Mouse (Mus musculus) hindbrain, embryonic 12.5 days (tissue): ENCODE measurements around the gene S100a5. TPM values are rescaled to one million over a fixed set of nuclear protein-coding genes. Genes with fewer than 3 reads are reported as not detected.

Source experiments
- ATAC-seq: fragments of 200-750 bp; cut with Nextera tagmentation; 2 replicates; pipeline ENCODE4 v1.8.0; 2017; ENCODE audit warnings: moderate TSS enrichment; ENCODE audit not compliant: low FRiP score
- H3K27ac ChIP-seq: fragments of 300-500 bp; sonication (generic); 2 replicates; pipeline ENCODE4 v1.5.1; 2016; ENCODE audit warnings: mild to moderate bottlenecking
- H3K27me3 ChIP-seq: fragments of 300-500 bp; sonication (generic); 2 replicates; pipeline ENCODE4 v1.6.1; 2016; ENCODE audit warnings: mild to moderate bottlenecking
- H3K36me3 ChIP-seq: fragments of 300-500 bp; sonication (generic); 2 replicates; pipeline ENCODE4 v1.6.1; 2016; ENCODE audit warnings: mild to moderate bottlenecking
- H3K4me1 ChIP-seq: fragments of 300-500 bp; sonication (generic); 2 replicates; pipeline ENCODE4 v1.6.1; 2016
- H3K4me2 ChIP-seq: fragments of 300-500 bp; sonication (generic); replicated peaks from 2 replicates; pipeline ENCODE4 v1.6.1; 2016; ENCODE audit warnings: mild to moderate bottlenecking
- H3K4me3 ChIP-seq: fragments of 300-500 bp; sonication (generic); 2 replicates; pipeline ENCODE4 v1.5.1; 2016; ENCODE audit warnings: mild to moderate bottlenecking
- H3K9ac ChIP-seq: fragments of 300-500 bp; sonication (generic); 2 replicates; pipeline ENCODE4 v1.6.1; 2016; ENCODE audit warnings: mild to moderate bottlenecking, moderate library complexity
- H3K9me3 ChIP-seq: fragments of 300-500 bp; sonication (generic); replicated peaks from 2 replicates; pipeline ENCODE4 v1.6.1; 2016; ENCODE audit warnings: mild to moderate bottlenecking
- WGBS: fragments of 180-500 bp; shearing (Covaris S2); methylation state at CpG from one replicate; pipeline ENCODE4 v1.1.7; 2016; 5-methylcytosine and 5-hydroxymethylcytosine counted together
- polyA plus RNA-seq: library from polyadenylated mRNA; unstranded; fragments of >200 nt; fragmentation: Nextera tagmentation; extraction: Ambion mirVana; gene quantifications from 2 replicates; pipeline ENCODE4 v1.2.1, GENCODE M21; 2016

S100a5 gene
- polyA plus RNA-seq, 1 experiment from 2014 or later, result not detected

DNA sequence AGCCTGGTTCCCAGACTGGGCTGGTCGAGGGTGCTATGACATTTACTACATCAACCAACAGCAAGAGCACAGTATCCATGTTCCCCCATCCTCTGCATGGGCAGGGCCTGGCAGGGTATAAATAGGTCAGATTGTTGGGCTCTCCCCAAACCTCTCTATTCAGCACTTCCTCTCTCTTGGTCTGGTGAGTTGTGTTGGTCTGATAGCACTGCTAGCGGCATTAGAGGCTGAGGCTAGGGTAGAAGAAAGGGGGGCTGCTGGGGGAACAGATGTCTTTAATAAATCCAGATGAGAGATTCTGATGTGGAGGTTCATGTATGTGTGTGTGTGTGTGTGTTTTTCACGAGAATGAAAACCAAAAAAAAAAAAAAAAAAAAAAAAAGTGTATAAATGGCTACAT is 4.7 kb upstream of the S100a5 start, which contains the start of gene S100a4:
TSS of gene S100a4 (plus strand) at position 149 of the 400 bp plus-strand sequence.
- no peak within 1 kb of the TSS; the same call in 1 of the 2 replicates for H3K27ac ChIP-seq
- 67% methylated on average over 3 of the region's 3 CpGs for WGBS
- H3K4me1 ChIP-seq, result peaks cover 4% of the 10 kb centered on the region; the same call in 1 of the 2 replicates
- no peaks in the 10 kb centered on the region for H3K27me3 ChIP-seq
- no peak within 1 kb of the TSS for H3K4me3 ChIP-seq
- H3K9me3 ChIP-seq, result no peaks in the 10 kb centered on the region
- no peak within 1 kb of the TSS for H3K4me2 ChIP-seq
- no peaks in the 10 kb centered on the region for H3K36me3 ChIP-seq
- no peak for ATAC-seq
- H3K9ac ChIP-seq, result no peak within 1 kb of the TSS

DNA sequence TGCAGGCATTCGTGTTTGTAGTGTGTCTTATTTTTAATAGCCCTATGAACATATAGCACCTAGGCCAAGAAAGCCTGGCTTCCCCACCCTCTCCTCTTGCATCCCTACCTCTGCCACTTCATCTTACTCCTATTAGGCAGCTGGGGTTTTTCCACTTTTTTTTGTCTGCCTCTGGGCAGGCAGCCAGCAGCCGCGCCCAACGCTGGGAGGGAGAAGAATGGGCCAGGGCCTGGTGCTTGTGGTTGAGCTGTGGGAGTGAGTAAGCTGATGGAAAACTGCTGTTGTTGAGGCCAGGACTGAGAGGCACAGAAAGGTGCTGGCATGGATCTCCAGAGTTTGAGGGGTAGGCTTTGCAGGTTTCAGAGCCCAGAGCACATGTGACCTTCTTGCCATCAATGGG is 3.9 kb upstream of the S100a5 start:
- WGBS, result 58% methylated on average over 4 of the region's 4 CpGs
- Histone ChIP-seq H3K9ac (no peak overlapping the region), H3K27me3 (no peaks in the 10 kb centered on the region), H3K36me3 (no peaks in the 10 kb centered on the region), H3K27ac (no peak overlapping the region; the same call in 1 of the 2 replicates), H3K9me3 (no peaks in the 10 kb centered on the region), H3K4me3 (no peak overlapping the region), H3K4me2 (no peak overlapping the region), H3K4me1 (peaks cover 4% of the 10 kb centered on the region; the same call in 1 of the 2 replicates)
- ATAC-seq, result peak; percentile 61

DNA sequence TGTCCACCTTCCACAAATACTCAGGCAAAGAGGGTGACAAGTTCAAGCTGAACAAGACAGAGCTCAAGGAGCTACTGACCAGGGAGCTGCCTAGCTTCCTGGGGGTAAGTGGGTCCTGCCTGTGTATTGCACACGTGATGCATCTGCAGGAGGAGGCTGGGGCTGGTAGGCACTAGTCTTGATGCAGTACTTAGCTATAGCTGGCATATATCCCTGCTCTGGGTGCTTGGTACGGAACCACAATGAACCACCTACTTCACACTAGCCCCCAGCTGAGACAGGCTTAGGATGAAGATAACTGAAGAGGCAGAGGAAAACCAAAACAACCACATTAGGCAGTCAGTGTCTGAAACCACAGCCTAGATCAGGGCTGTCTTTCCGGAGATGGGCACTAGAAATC is 3.3 kb upstream of the S100a5 start:
- Histone ChIP-seq H3K27ac (no peak overlapping the region), H3K27me3 (no peaks in the 10 kb centered on the region), H3K4me3 (no peak overlapping the region), H3K36me3 (no peaks in the 10 kb centered on the region), H3K9ac (no peak overlapping the region), H3K4me2 (no peak overlapping the region), H3K4me1 (peaks cover 4% of the 10 kb centered on the region; the same call in 1 of the 2 replicates), H3K9me3 (no peaks in the 10 kb centered on the region)
- no peak for ATAC-seq
- 87% methylated on average over 3 of the region's 3 CpGs for WGBS

GRCm38 (mm10) chr3:90605736-90606135 is 2.6 kb upstream of the S100a5 start:
- no peak for ATAC-seq
- H3K4me2 ChIP-seq, result no peak overlapping the region
- peaks cover 4% of the 10 kb centered on the region; the same call in 1 of the 2 replicates for H3K4me1 ChIP-seq
- H3K9ac ChIP-seq, result no peak overlapping the region
- no peak overlapping the region for H3K4me3 ChIP-seq
- no peaks in the 10 kb centered on the region for H3K36me3 ChIP-seq
- H3K27me3 ChIP-seq, result no peaks in the 10 kb centered on the region
- H3K27ac ChIP-seq, result no peak overlapping the region
- WGBS, result 87% methylated on average over 2 of the region's 2 CpGs
- no peaks in the 10 kb centered on the region for H3K9me3 ChIP-seq

DNA sequence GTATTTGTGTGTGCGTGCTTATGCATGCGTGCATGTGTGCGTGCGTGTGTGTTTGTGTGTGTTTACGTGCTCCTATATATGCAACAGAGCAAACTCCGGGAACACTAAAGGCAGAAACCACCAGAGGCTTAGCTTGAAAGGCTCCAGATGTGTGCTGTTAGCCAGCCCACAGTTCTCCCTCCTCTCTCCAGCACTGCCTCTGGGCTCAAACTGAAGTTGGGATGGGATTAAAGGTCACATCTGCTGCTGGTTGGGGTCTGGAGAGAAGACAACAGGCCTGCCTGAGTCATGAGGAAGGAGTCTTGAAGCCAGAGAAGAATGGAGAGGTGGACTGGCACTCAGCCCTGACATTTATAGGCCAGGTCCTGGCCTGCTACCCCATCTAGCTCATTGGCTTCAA is 2.1 kb upstream of the S100a5 start:
- no peak overlapping the region for H3K9ac ChIP-seq
- H3K4me1 ChIP-seq, result peaks cover 4% of the 10 kb centered on the region; the same call in 1 of the 2 replicates
- no peak overlapping the region for H3K27ac ChIP-seq
- WGBS, result 85% methylated on average over 6 of the region's 6 CpGs
- H3K27me3 ChIP-seq, result no peaks in the 10 kb centered on the region
- H3K4me3 ChIP-seq, result no peak overlapping the region
- no peak for ATAC-seq
- H3K9me3 ChIP-seq, result no peaks in the 10 kb centered on the region
- no peak overlapping the region for H3K4me2 ChIP-seq
- H3K36me3 ChIP-seq, result no peaks in the 10 kb centered on the region

- no peak for ATAC-seq
- WGBS, result 82% methylated on average over 3 of the region's 3 CpGs
- Histone ChIP-seq H3K27ac (no peak overlapping the region), H3K4me1 (peaks cover 4% of the 10 kb centered on the region; the same call in 1 of the 2 replicates), H3K4me3 (no peak overlapping the region), H3K36me3 (no peaks in the 10 kb centered on the region), H3K9me3 (no peaks in the 10 kb centered on the region), H3K4me2 (no peak overlapping the region), H3K9ac (no peak overlapping the region), H3K27me3 (no peaks in the 10 kb centered on the region)
These were observed 962 bp upstream of the S100a5 start for GRCm38 (mm10) chr3:90607361-90607760.

- H3K36me3 ChIP-seq, result no peaks in the 10 kb centered on the region
- no peak for ATAC-seq
These were observed 779 bp downstream of the S100a5 start for GRCm38 (mm10) chr3:90609102-90609501.

DNA sequence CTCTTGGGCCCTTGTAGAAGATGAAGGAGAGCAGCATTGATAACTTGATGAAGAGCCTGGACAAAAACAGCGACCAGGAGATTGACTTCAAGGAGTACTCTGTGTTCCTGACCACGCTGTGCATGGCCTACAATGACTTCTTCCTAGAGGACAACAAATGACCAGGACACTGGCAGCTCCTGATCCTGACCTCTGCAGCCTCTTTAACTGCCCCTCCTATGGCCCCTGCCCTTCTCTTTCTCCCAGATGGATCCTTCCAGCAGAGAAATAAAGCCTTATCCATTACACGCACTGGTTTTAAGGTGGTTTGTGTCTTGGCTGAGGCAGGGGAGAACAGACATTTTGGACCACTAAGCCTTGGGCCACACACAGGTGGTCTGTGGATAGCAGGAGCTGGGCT is 3.2 kb downstream of the S100a5 start:
- no peaks in the 10 kb centered on the region for H3K9me3 ChIP-seq
- ATAC-seq, result no peak
- WGBS, result 81% methylated on average over 3 of the region's 3 CpGs
- H3K4me1 ChIP-seq, result peaks cover 7% of the 10 kb centered on the region
- no peak overlapping the region for H3K4me3 ChIP-seq
- H3K27me3 ChIP-seq, result 0 out of 2 replicates have a peak, but pooled peaks cover 9% of the 10 kb centered on the region
- no peak overlapping the region for H3K27ac ChIP-seq
- H3K36me3 ChIP-seq, result no peaks in the 10 kb centered on the region
- no peak overlapping the region for H3K4me2 ChIP-seq
- H3K9ac ChIP-seq, result no peak overlapping the region

More at GRCm38 (mm10) chr3:90609102-90609501, 779 bp downstream of the S100a5 start:
- H3K27me3 ChIP-seq, result 0 out of 2 replicates have a peak, but pooled peaks cover 9% of the 10 kb centered on the region
- H3K4me1 ChIP-seq, result peaks cover 10% of the 10 kb centered on the region
- no peak overlapping the region for H3K9ac ChIP-seq
- no peak overlapping the region for H3K4me2 ChIP-seq
- H3K27ac ChIP-seq, result no peak overlapping the region
- no peaks in the 10 kb centered on the region for H3K9me3 ChIP-seq
- no peak overlapping the region for H3K4me3 ChIP-seq

DNA sequence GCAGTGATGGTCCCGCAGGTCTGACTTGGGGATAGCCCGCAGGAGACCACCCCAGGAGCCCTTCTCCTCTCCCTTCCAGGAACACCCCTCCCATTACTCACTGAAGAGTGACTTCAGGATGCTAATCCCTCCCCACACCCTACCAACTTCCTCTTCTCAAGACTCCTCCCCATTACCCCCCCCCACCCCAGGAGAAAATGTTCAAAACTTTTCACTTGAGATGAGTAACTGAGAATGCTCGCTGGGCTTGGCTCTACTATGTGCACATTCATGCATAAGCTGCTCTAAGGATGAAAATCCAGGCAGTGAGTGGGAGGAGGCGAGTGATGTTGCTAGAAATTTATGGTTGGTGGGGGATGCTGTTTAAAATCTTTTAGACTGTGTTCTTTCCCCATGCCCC is 3.7 kb downstream of the S100a5 start:
- H3K27me3 ChIP-seq, result 0 out of 2 replicates have a peak, but pooled peaks cover 9% of the 10 kb centered on the region
- ATAC-seq, result no peak
- H3K36me3 ChIP-seq, result no peaks in the 10 kb centered on the region
- H3K9ac ChIP-seq, result no peak overlapping the region
- no peak overlapping the region for H3K4me3 ChIP-seq
- no peak overlapping the region for H3K27ac ChIP-seq
- no peaks in the 10 kb centered on the region for H3K9me3 ChIP-seq
- 61% methylated on average over 4 of the region's 4 CpGs for WGBS
- peaks cover 7% of the 10 kb centered on the region for H3K4me1 ChIP-seq
- no peak overlapping the region for H3K4me2 ChIP-seq

DNA sequence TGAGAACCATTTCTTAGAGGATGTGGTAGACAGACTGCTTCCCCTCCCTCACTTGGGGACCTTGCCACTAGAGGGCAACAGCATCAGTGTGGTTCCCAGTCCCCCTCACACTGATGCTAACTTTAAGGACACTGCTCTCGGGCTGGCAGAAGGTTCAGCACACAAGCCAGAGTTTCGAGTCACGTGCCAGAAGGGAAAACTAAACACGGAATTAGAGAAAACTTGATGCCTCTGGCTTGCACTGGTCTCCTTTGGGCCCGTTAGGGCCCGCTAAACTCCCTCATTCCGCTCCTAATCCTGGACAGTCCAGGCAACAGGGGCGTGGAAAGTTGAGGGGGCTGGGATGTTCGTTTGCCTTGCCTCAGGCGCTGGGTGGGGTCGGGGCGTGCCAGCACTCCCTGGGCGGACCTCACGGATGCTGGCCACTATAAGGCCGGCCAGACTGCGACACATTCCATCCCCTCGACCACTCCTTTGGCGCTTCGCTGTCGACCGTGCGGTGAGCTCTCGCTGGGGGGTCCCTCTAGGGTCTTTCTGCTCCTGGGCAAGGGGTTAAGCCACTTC is 4.5 kb downstream of the S100a5 start, which contains the start of gene S100a6:
TSS of gene S100a6 (plus strand) at position 155 of the 564 bp plus-strand sequence.
- H3K27me3 ChIP-seq, result 0 out of 2 replicates have a peak, but pooled peaks cover 9% of the 10 kb centered on the region
- peak; percentile 75 for ATAC-seq
- no peak within 1 kb of the TSS for H3K9ac ChIP-seq
- H3K36me3 ChIP-seq, result no peaks in the 10 kb centered on the region
- H3K27ac ChIP-seq, result no peak within 1 kb of the TSS
- H3K4me1 ChIP-seq, result peaks cover 7% of the 10 kb centered on the region
- peak within 1 kb of the TSS; percentile 66 for H3K4me2 ChIP-seq
- WGBS, result under 1% methylated on average over 23 of the region's 23 CpGs
- H3K4me3 ChIP-seq, result peak within 1 kb of the TSS; percentile 29
- H3K9me3 ChIP-seq, result no peaks in the 10 kb centered on the region

DNA sequence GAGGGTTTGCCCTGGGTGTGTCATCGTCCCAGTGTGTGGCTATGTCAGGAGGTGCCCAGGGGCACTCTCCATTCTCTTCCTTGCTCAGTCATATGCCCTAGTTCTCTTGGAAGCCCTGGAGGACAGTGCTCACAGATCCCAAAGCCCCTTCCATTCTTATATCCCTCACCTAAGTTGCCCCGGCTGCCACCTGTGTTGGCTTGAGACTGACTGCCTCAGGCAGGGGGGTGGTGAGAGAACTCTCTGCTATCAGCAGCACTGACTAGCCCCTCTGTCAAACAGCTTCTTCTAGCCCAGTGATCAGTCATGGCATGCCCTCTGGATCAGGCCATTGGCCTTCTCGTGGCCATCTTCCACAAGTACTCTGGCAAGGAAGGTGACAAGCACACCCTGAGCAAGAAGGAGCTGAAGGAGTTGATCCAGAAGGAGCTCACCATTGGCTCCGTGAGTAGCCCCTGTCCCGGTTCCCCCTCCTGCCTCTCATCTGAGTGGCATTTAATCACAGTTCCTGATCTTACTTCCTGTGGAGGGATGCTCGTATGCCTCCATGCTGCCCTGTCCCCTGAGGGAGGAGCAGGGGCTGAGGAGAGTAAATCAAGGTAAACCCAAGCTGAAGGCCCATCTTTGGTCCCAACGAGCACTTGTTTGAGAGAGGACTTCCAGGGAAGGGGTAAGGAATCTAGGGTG is 5.3 kb downstream of the S100a5 start:
- no peak overlapping the region for H3K9ac ChIP-seq
- H3K4me3 ChIP-seq, result peak overlapping the region; percentile 29; the same call in 1 of the 2 replicates
- no peak; the same call in 1 of the 2 replicates for ATAC-seq

GRCm38 (mm10) chr3:90614148-90614530 is 5.8 kb downstream of the S100a5 start:
- H3K4me1 ChIP-seq, result peaks cover 7% of the 10 kb centered on the region
- no peak for ATAC-seq

More for the DNA sequence above, 5.3 kb downstream of the S100a5 start:
- peak overlapping the region; percentile 66 for H3K4me2 ChIP-seq
- H3K9me3 ChIP-seq, result no peaks in the 10 kb centered on the region
- H3K27me3 ChIP-seq, result 0 out of 2 replicates have a peak, but pooled peaks cover 9% of the 10 kb centered on the region
- WGBS, result 75% methylated on average over 7 of the region's 7 CpGs
- no peaks in the 10 kb centered on the region for H3K36me3 ChIP-seq
- H3K27ac ChIP-seq, result no peak overlapping the region
- H3K4me1 ChIP-seq, result peaks cover 7% of the 10 kb centered on the region

More at GRCm38 (mm10) chr3:90614148-90614530, 5.8 kb downstream of the S100a5 start:
- Histone ChIP-seq H3K4me2 (no peak overlapping the region), H3K27me3 (0 out of 2 replicates have a peak, but pooled peaks cover 9% of the 10 kb centered on the region), H3K9me3 (no peaks in the 10 kb centered on the region), H3K9ac (no peak overlapping the region), H3K27ac (no peak overlapping the region), H3K36me3 (no peaks in the 10 kb centered on the region), H3K4me3 (no peak overlapping the region)
- 94% methylated on average over 6 of the region's 6 CpGs for WGBS
